Mouse (Mus musculus): ENCODE measurements around the gene Zfp978. TPM values are rescaled to one million over a fixed set of nuclear protein-coding genes. Genes with fewer than 3 reads are reported as not detected.
A peak's percentile ranks its signal among the peaks of the same experiment; 100 is the strongest.
"Not testable (repeated sequence)": the region's sequence is repeated elsewhere in the genome, so short reads cannot be mapped to it uniquely, and the experiment has no call there.

The Zfp978 gene
- polyA plus RNA-seq, 2 experiments = 0.04 TPM; not detected in 1

DNA sequence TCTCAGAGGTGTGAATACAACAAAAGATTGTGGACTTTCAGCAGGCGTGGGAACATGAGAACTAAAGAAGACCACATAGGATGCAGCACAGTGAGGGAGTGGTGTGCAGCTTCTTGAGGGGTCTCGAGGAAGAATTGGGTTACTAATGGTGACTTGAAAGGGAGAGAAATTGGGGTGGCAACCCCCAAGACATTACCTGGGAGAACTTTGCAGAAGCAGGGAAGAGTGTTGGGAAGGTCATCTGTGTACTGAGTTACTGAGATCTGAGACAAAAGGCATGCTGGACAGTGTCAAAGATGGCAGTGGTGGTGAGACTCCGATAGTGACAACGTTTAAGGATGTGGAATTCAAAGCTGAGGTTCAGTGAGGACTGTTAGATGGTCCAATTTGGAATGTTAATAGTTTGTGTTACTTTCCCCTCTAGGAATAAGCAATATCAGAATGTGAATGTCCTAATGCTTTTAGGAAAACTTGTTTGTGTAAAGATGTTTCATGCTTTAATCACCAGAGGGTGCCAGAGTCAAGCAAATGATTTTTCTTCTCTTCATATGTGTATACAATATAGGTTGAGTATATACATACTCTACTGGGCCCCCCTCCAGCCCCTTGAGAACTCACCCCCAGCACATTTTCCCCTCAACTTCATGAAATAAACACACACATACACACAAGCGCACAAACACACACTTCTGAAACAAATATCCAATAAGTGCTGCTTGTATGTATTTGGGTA lies 64.7 kb downstream of the Zfp978 start:
- not testable (repeated sequence) for H3K27me3 ChIP-seq (ENCODE audit: control insufficient read depth, insufficient read depth, low read length); H3K27ac ChIP-seq; H3K4me2 ChIP-seq (ENCODE audit: low read depth); H3K9ac ChIP-seq (replicated peaks); H3K36me3 ChIP-seq (replicated peaks; ENCODE audit: control insufficient read depth, insufficient read depth, low read depth); H3K4me1 ChIP-seq (replicated peaks; ENCODE audit: control insufficient read depth in 2 of 2, insufficient read depth in 2 of 2, low read length in 1 of 2); DNase-seq (ENCODE audit: low read depth in 3 of 3, low spot score in 3 of 3); H3K4me3 ChIP-seq (ENCODE audit: insufficient read depth in 1 of 2, low read depth in 2 of 2, low read length in 2 of 2); H3K9me3 ChIP-seq (ENCODE audit: control insufficient read depth, low read length)
- 29% methylated on average over 5 of the region's 5 CpGs for WGBS (ENCODE audit: insufficient replicate concordance)
- peak; percentile 12; the same call in 1 of the 2 replicates for TF ChIP-seq CTCF (IDR thresholded peaks at IDR 0.05; ENCODE audit: low read depth)
- ATAC-seq (ENCODE audit: insufficient read depth) = peak; percentile 11; the same call in 1 of the 2 replicates

DNA sequence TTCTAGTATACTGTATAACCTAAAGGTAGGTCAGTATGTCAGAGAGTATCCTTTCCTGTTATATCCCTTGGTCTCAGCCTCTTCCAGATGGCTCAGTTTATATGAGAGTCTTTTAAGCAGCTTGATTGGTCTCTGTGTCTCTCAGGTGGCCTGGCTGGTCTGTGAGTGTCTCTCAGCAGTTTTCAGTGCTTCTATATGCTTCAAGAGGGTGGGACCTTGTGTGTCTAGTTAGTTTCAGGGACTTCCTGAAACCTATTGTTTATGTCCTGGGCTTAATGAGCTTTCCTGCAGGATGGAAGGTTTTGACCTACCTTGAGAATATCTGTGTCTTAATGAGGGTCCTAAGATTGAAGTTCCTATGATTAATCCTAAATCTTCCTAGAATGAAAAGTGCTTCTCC lies 69.5 kb downstream of the Zfp978 start:
- Histone ChIP-seq H3K9ac (replicated peaks) (no peak overlapping the region), H3K4me1 (replicated peaks; ENCODE audit: control insufficient read depth in 2 of 2, insufficient read depth in 2 of 2, low read length in 1 of 2) (no peaks in the 10 kb centered on the region), H3K27me3 (ENCODE audit: control insufficient read depth, insufficient read depth, low read length) (no peaks in the 10 kb centered on the region), H3K4me3 (ENCODE audit: insufficient read depth in 1 of 2, low read depth in 2 of 2, low read length in 2 of 2) (no peak overlapping the region), H3K4me2 (ENCODE audit: low read depth) (no peak overlapping the region), H3K9me3 (ENCODE audit: control insufficient read depth, low read length) (peaks cover 11% of the 10 kb centered on the region), H3K36me3 (replicated peaks; ENCODE audit: control insufficient read depth, insufficient read depth, low read depth) (no peaks in the 10 kb centered on the region), H3K27ac (no peak overlapping the region)
- DNase-seq (ENCODE audit: low read depth in 3 of 3, low spot score in 3 of 3) (no peak), ATAC-seq (ENCODE audit: insufficient read depth) (no peak)
- TF ChIP-seq EP300 (IDR thresholded peaks at IDR 0.05; ENCODE audit: low read depth) (no peak), CTCF (IDR thresholded peaks at IDR 0.05; ENCODE audit: low read depth) (no peak)

DNA sequence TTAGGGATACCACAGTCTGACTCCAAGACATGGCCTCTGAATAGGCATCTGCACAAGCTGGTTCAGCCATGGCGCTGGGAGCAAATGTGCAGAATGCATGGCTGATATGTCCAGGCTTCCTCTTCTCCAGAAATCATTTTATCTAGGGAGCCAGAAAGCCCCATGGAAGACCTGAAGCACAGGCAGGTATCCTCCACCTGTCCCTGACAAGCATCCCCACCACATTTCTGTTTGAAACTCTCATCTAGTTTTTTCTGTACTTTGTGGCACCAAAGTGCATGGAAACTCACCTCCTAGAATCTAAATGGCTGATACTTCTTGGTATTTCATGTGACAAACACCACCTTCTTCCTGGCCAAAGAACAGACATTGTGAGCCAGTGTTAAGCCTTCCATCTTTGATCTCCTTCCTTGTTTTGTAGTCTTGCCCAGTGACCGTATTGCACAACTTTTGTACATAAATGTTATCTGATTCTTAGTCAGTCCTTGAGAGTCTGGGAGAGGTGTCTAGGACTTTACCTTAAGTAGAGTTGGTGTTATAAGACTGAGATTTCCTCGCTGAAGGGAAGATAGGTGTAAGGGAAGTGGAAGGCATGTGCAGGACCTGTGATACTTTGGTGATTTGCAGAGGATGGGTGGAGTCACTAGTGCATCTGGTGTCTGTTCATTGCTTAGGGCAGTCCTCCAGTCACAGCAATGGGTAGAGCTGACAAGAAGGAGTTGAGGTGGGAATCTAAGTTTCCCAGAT lies 70.8 kb downstream of the Zfp978 start:
- H3K27me3 ChIP-seq (ENCODE audit: control insufficient read depth, insufficient read depth, low read length); H3K27ac ChIP-seq; H3K4me1 ChIP-seq (replicated peaks; ENCODE audit: control insufficient read depth in 2 of 2, insufficient read depth in 2 of 2, low read length in 1 of 2); H3K4me2 ChIP-seq (ENCODE audit: low read depth); DNase-seq (ENCODE audit: low read depth in 3 of 3, low spot score in 3 of 3); H3K9ac ChIP-seq (replicated peaks); H3K4me3 ChIP-seq (ENCODE audit: insufficient read depth in 1 of 2, low read depth in 2 of 2, low read length in 2 of 2); H3K36me3 ChIP-seq (replicated peaks; ENCODE audit: control insufficient read depth, insufficient read depth, low read depth): not testable (repeated sequence)
- peaks cover 11% of the 10 kb centered on the region for H3K9me3 ChIP-seq (ENCODE audit: control insufficient read depth, low read length)
- WGBS (ENCODE audit: insufficient replicate concordance) = 43% methylated on average over 3 of the region's 3 CpGs
- ATAC-seq (ENCODE audit: insufficient read depth) = peak; percentile 34

DNA sequence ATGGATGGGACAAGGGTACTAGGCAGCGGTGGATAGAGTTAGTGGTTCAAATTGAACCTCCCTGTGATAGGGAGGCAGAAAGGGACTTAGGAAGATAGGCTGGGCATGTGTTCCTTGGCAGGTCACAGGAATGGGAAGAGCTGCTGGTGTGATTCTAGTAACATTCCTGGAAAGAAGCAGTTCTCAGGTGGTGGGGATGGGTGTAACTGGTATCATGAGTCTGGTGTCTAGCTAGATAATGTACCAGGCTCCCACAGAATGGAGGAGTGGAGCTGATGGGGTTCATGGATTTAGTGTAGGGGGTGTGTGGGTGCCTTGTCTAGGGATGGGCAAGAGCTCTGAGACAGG lies 71.3 kb downstream of the Zfp978 start:
- TF ChIP-seq CTCF (IDR thresholded peaks at IDR 0.05; ENCODE audit: low read depth) (no peak), EP300 (IDR thresholded peaks at IDR 0.05; ENCODE audit: low read depth) (no peak)
- Histone ChIP-seq H3K4me1 (replicated peaks; ENCODE audit: control insufficient read depth in 2 of 2, insufficient read depth in 2 of 2, low read length in 1 of 2) (no peaks in the 10 kb centered on the region), H3K27me3 (ENCODE audit: control insufficient read depth, insufficient read depth, low read length) (no peaks in the 10 kb centered on the region), H3K27ac (no peak overlapping the region), H3K36me3 (replicated peaks; ENCODE audit: control insufficient read depth, insufficient read depth, low read depth) (no peaks in the 10 kb centered on the region), H3K4me2 (ENCODE audit: low read depth) (no peak overlapping the region), H3K4me3 (ENCODE audit: insufficient read depth in 1 of 2, low read depth in 2 of 2, low read length in 2 of 2) (no peak overlapping the region), H3K9ac (replicated peaks) (no peak overlapping the region), H3K9me3 (ENCODE audit: control insufficient read depth, low read length) (peaks cover 11% of the 10 kb centered on the region)
- WGBS (ENCODE audit: insufficient replicate concordance) = 59% methylated on average over 1 of the region's 1 CpGs
- ATAC-seq (ENCODE audit: insufficient read depth) (peak; percentile 12), DNase-seq (ENCODE audit: low read depth in 3 of 3, low spot score in 3 of 3) (no peak)

DNA sequence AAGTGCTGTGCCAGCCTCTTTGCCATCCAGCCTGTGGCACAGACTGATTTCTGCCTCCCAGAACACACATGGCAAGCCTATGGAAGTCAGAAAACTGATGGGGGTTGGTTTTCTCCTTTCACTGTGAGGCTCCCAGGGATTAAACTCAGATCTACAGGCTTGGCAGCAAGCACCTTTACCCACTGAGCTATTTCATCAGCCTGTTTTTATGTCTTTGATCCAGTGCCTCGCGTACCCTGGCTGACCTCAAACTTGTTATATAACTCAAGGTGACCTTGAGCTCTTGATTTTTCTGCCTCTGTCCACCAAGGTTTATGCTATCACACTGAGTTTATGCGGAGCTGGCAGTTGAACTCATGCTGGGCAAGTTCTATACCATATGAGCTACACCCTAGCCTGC lies 71.9 kb downstream of the Zfp978 start:
- Histone ChIP-seq H3K4me1 (replicated peaks; ENCODE audit: control insufficient read depth in 2 of 2, insufficient read depth in 2 of 2, low read length in 1 of 2) (no peaks in the 10 kb centered on the region), H3K36me3 (replicated peaks; ENCODE audit: control insufficient read depth, insufficient read depth, low read depth) (no peaks in the 10 kb centered on the region), H3K4me3 (ENCODE audit: insufficient read depth in 1 of 2, low read depth in 2 of 2, low read length in 2 of 2) (no peak overlapping the region), H3K9me3 (ENCODE audit: control insufficient read depth, low read length) (peaks cover 11% of the 10 kb centered on the region), H3K9ac (replicated peaks) (no peak overlapping the region), H3K27me3 (ENCODE audit: control insufficient read depth, insufficient read depth, low read length) (no peaks in the 10 kb centered on the region), H3K4me2 (ENCODE audit: low read depth) (no peak overlapping the region), H3K27ac (no peak overlapping the region)
- WGBS (ENCODE audit: insufficient replicate concordance) = 33% methylated on average over 3 of the region's 3 CpGs
- ATAC-seq (ENCODE audit: insufficient read depth) = peak; percentile 7; the same call in 1 of the 2 replicates
- DNase-seq (ENCODE audit: low read depth in 3 of 3, low spot score in 3 of 3) = no peak
- TF ChIP-seq EP300 (IDR thresholded peaks at IDR 0.05; ENCODE audit: low read depth) = no peak
- no peak for TF ChIP-seq CTCF (IDR thresholded peaks at IDR 0.05; ENCODE audit: low read depth)
